In genomic region chr14:23493750-23494495, GRCm38 (mm10) we compare ENCODE assay signal across 16 mouse cellular contexts.
DNase-seq lines count a peak whose midpoint lies in the region; ATAC-seq lines count a peak whose summit lies in the region.
"Had no signal": no experiment of that assay in that cellular context is flagged by ENCODE, and none has a peak within 500 bp of the region (broad histone marks: within the 10 kb centered on the region; RNA-seq: fewer than 3 reads in every experiment).

No protein-coding gene starts in this region.

- no peak overlapping the region for H3K9ac ChIP-seq in kidney, embryonic 14.5 days (ENCODE audit: low read depth, low read length)
- no peak overlapping the region for H3K9ac ChIP-seq in lung, embryonic 16.5 days (ENCODE audit: low read length)
- no peak overlapping the region for H3K9ac ChIP-seq in stomach, embryonic 16.5 days (ENCODE audit: low read length)
- H3K9ac ChIP-seq: forebrain, embryonic 15.5 days; liver, embryonic 14.5 days; neural tube, embryonic 13.5 days had no signal

- no peak overlapping the region for H3K4me2 ChIP-seq in kidney, embryonic 14.5 days (replicated peaks; ENCODE audit: low read depth, low read length)
- no peak overlapping the region for H3K4me2 ChIP-seq in lung, embryonic 16.5 days (ENCODE audit: low read depth, low read length)
- H3K4me2 ChIP-seq in stomach, embryonic 16.5 days (ENCODE audit: low read depth, low read length), result no peak overlapping the region
- H3K4me2 ChIP-seq: forebrain, embryonic 15.5 days; neural tube, embryonic 13.5 days had no signal

- H3K4me1 ChIP-seq in kidney, embryonic 14.5 days (ENCODE audit: control insufficient read depth, insufficient read depth, low read length), result 0 out of 2 replicates have a peak, but pooled peaks cover 2% of the 10 kb centered on the region
- peaks cover 8% of the 10 kb centered on the region for H3K4me1 ChIP-seq in lung, embryonic 16.5 days (replicated peaks; ENCODE audit: control insufficient read depth, insufficient read depth, low read length)
- no peaks in the 10 kb centered on the region for H3K4me1 ChIP-seq in stomach, embryonic 16.5 days (ENCODE audit: control insufficient read depth, insufficient read depth, low read length)
- H3K4me1 ChIP-seq: forebrain, embryonic 15.5 days; midbrain, embryonic 10.5 days; neural tube, embryonic 13.5 days had no signal

- peak; percentile 35; the same call in 1 of the 2 replicates for ATAC-seq in kidney, embryonic 14.5 days (ENCODE audit: low FRiP score, low TSS enrichment)
- ATAC-seq in lung, embryonic 16.5 days (ENCODE audit: low read depth), result peak; percentile 69
- no peak for ATAC-seq in stomach, embryonic 16.5 days (ENCODE audit: insufficient read depth, low FRiP score)
- ATAC-seq: forebrain, embryonic 15.5 days had no signal

- no peaks in the 10 kb centered on the region for H3K36me3 ChIP-seq in kidney, embryonic 14.5 days (ENCODE audit: control insufficient read depth, insufficient read depth, low read length)
- no peaks in the 10 kb centered on the region for H3K36me3 ChIP-seq in lung, embryonic 16.5 days (ENCODE audit: control insufficient read depth, insufficient read depth, low read length)
- H3K36me3 ChIP-seq in stomach, embryonic 16.5 days (ENCODE audit: control insufficient read depth, insufficient read depth, low read length), result no peaks in the 10 kb centered on the region
- H3K36me3 ChIP-seq: forebrain, embryonic 15.5 days; midbrain, embryonic 10.5 days; neural tube, embryonic 13.5 days had no signal

- 73% methylated on average over 8 of the region's 8 CpGs for WGBS in kidney, embryonic 14.5 days
- WGBS in lung, embryonic 16.5 days, result 40% methylated on average over 8 of the region's 8 CpGs
- WGBS in stomach, embryonic 16.5 days, result 56% methylated on average over 8 of the region's 8 CpGs

- DNase-seq in cerebellum, postnatal 10 days, result peak; percentile 27 to 39
- no peak for DNase-seq in cerebellum, adult 8-10 months
- no peak for DNase-seq in kidney, postnatal 14 days
- no peak for DNase-seq in lung, postnatal 10 days
- DNase-seq in c-Kit-positive CD71-positive TER-119-positive erythroid progenitor cells, embryonic 14.5 days (ENCODE audit: low spot score), result no peak
- DNase-seq: cerebellum, adult 2 months; thymus, adult 18-20 months had no signal

- peak overlapping the region; percentile 38; the same call in 1 of the 2 replicates for H3K27ac ChIP-seq in kidney, embryonic 14.5 days (ENCODE audit: low read depth, low read length)
- H3K27ac ChIP-seq in lung, embryonic 16.5 days (ENCODE audit: low read length), result peak overlapping the region; percentile 94
- H3K27ac ChIP-seq in stomach, embryonic 16.5 days (ENCODE audit: low read length), result peak overlapping the region; percentile 78
- H3K27ac ChIP-seq: forebrain, embryonic 15.5 days; layer of hippocampus, adult 2 months; liver, embryonic 14.5 days; midbrain, embryonic 10.5 days; neural tube, embryonic 13.5 days had no signal

- no peak overlapping the region for H3K4me3 ChIP-seq in kidney, embryonic 14.5 days (ENCODE audit: low read length)
- H3K4me3 ChIP-seq in lung, embryonic 16.5 days (ENCODE audit: low read length), result no peak overlapping the region
- H3K4me3 ChIP-seq in stomach, embryonic 16.5 days (replicated peaks; ENCODE audit: low read length), result no peak overlapping the region
- H3K4me3 ChIP-seq: erythroblast, embryonic 14.5 days; forebrain, embryonic 15.5 days; layer of hippocampus, adult 2 months; midbrain, embryonic 10.5 days; neural tube, embryonic 13.5 days had no signal

- no peaks in the 10 kb centered on the region for H3K9me3 ChIP-seq in kidney, embryonic 14.5 days (ENCODE audit: control insufficient read depth, low read length)
- no peaks in the 10 kb centered on the region for H3K9me3 ChIP-seq in lung, embryonic 16.5 days (ENCODE audit: control insufficient read depth, low read length)
- no peaks in the 10 kb centered on the region for H3K9me3 ChIP-seq in stomach, embryonic 16.5 days (replicated peaks; ENCODE audit: control insufficient read depth, low read length)
- H3K9me3 ChIP-seq: forebrain, embryonic 15.5 days; midbrain, embryonic 10.5 days; neural tube, embryonic 13.5 days had no signal

- H3K27me3 ChIP-seq in kidney, embryonic 14.5 days (ENCODE audit: control insufficient read depth, insufficient read depth, low read length), result no peaks in the 10 kb centered on the region
- no peaks in the 10 kb centered on the region for H3K27me3 ChIP-seq in lung, embryonic 16.5 days (ENCODE audit: control insufficient read depth, insufficient read depth, low read depth, low read length)
- no peaks in the 10 kb centered on the region for H3K27me3 ChIP-seq in stomach, embryonic 16.5 days (ENCODE audit: control insufficient read depth, insufficient read depth, low read length)
- H3K27me3 ChIP-seq: forebrain, embryonic 15.5 days; neural tube, embryonic 13.5 days had no signal

Comparison
In these comparisons a context has a peak if more than half of its experiments do, and no peak if none do; other contexts are left out.
1. DNase-seq: peak in cerebellum, postnatal 10 days (2 of 2); none in cerebellum, adult 8-10 months (single experiment), kidney, postnatal 14 days (single experiment), lung, postnatal 10 days (single experiment) and c-Kit-positive CD71-positive TER-119-positive erythroid progenitor cells, embryonic 14.5 days (single experiment).
2. H3K27ac ChIP-seq: peak in every context shown above with its lines; median percentile 94 in lung, embryonic 16.5 days; 78 in stomach, embryonic 16.5 days; 38 in kidney, embryonic 14.5 days.